Mouse (Mus musculus) kidney, postnatal 25 days (tissue): ENCODE data around the gene Nme8.
A peak's percentile ranks its signal among the peaks of the same experiment; 100 is the strongest.

Experiments
- DNase-seq, 2 experiments: peaks; one replicate each; pipeline ENCODE4 v3.0.0; 2021; ENCODE audit warnings: mixed read lengths in 2 of 2

The Nme8 gene

DNA sequence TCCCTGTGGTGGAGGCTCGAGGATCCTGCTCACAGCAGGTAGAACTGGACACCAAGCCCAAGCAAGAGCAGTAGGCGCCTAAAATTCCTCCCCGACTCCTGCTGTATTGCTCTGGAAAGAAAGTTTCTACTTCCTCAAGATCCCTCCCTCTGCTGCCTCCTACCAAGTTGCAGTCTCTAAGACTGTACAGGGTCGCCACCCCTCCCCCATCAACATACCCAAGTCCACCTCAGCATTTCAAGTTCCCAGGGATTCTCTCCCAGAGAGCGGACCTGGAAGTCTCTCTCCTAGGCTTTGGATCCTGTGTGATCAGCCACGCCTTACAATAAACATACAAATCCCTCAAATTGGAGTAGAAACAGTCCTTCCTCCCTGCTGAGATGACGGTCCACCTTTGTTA lies at the start of gene Nme8:
Gene Nme8, minus strand, starts transcription at position 5 of the 400 bp plus-strand sequence.
- DNase-seq, result no peak

DNA sequence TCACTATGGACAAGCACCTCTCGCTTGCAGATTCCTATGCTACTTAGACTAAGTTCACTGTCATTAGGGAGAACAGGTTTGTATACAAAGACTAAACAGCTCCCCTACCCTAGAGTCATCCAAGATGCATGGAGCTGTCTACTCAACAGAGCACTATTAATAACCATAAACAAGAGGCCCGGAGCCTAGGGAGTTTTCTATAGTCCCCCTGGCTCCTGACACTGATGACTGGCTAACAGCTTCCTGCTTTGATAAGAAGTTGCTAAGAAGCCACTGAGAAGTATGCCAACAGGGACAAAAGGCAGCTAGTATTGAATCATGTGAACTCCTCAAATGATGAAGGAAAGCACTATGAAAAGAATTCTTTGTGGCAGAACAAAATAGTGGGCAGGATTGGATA lies 48.1 kb upstream of the Nme8 start:
- no peak for DNase-seq

DNA sequence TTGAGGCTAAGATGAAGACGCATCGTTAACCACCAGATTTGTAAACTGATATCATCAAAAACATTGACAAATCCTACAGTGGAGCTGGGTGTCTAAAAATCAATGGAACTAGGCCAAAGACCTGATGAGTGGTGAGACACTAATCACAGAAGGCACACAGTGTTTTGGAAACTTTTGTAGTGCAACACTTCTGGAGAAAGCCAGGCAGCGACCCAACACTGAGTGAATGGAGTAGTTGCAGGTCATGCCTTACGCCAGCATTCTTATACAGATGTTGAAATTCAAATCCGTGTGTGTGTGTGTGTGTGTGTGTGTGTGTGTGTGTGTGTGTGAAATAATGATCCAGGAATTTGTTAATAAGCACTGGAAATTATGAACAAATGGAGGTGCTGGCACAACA lies 46.9 kb upstream of the Nme8 start:
- no peak for DNase-seq

DNA sequence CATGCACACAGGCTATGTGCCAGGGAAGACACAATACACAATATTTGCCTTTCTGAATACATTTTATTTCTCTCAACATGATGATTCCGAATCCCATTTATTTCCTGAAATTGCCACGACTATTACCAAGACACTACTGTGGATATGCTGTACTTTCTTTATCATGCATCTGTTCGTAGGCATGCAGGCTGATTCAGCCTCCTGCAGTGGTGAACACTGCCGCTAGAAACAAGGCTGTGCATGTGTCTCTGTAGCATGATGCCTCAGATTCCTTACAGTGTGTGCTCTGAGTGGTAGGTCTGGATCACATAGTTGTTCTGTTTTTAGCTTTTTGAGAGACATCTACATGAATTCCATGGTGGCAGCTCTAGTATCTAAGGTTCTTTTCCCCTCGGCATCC lies 37.0 kb upstream of the Nme8 start:
- DNase-seq, result no peak

DNA sequence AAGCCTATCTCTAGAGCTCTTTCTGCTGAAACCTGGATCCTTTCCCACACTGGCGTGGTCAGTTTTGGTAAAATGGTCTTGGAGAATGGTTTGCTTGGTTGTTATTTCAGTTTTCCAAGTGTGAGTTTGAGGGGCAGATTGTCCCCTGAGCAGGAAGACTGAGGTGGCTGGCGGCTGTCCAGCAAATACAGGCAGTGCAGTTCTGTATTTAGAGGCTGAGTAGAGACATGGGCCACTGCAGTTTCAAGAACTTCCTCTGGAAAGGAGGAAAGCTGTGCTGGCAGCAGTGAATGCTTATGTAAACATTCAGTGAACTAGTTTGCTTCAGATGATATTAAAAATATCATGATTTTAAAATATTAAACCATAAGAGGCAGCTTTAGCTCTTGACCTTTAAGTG lies 33.2 kb upstream of the Nme8 start:
- DNase-seq, result peak in 1 of 2 experiments; percentile 1

DNA sequence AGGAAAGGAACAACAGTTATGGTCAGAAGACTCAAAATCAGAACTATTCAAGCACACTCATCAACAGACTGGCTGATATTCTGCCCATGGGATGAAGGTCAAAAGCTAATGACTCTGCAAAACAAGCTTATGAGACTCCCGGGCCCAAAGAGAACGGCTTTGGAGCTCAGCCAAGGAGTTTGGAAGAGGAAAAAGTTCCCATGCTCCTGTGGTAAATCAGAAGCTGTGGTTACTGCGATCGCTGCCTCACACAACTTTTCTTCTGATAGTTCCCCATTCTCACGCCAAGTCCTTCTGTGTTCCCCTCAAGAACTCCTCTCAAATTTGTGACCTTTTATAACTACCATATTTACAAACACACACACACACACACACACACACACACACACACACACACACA lies 21.4 kb upstream of the Nme8 start:
- peak in 1 of 2 experiments; percentile 25 for DNase-seq

DNA sequence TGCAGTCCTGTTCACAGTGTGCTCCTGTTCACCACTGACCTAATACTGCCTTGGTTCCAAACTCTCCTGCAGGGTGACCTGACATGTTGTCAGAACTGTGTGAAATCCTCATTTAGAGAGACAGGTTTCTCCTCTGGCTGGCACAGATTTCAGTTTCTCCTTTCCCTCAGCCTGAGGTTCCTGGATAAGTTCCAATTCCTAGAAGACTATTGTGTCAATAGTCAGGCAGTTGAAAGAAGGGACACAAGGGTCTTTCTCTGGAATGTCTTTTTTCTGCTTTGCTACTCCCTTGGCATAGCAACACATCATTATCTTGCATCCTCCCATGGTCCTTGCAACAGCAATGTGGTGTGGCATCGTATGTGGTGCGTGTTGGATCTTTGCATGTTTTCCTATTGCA lies 19.6 kb upstream of the Nme8 start:
- DNase-seq, result no peak

DNA sequence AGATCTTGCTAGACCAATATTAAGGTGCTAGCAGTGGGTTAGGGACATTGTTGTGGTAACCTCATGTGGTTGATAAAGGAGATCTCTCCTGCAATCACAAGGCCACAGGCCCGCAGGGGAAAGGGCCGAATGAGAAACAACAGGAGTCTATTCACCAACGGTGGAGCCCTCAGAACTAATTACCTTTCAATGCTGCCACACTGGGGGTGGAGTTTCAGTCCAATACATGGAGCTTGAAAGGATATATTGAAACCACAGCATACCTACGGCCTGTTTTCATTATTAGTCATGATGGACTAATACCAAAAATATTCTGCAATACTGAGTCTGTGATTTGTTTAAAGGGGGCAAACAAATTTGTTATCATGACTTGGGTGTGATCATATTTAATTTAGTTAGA lies 6.2 kb upstream of the Nme8 start:
- no peak for DNase-seq

DNA sequence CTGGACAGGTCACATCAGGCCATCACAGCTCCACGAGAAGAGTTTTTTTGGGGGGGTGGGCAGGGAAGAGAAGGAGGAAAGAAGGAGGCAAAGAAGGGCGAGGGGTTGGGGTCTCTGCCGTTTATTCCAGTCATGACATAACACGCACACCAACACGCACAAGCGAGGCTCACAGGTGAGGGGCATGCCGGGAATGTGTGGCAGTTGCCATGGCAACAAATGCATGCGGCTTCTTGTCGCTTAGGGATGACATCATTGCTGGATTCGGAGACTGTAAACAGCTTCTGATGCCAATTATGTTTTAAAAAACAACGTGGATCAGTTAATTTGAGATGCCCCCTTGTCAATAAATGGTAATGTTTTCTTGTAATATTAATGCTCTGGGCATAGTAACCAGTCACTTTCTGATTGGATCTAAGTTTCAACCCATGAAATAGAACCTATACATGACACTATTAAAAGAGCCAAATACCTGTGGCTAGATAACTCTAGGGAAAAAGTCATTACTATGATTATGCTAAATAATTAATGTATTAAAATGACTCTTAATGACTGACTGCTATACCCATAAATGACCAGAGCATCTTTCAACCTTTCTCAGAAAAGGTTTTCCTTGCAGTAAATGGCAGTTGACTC lies 4.0 kb upstream of the Nme8 start:
- DNase-seq, result no peak

DNA sequence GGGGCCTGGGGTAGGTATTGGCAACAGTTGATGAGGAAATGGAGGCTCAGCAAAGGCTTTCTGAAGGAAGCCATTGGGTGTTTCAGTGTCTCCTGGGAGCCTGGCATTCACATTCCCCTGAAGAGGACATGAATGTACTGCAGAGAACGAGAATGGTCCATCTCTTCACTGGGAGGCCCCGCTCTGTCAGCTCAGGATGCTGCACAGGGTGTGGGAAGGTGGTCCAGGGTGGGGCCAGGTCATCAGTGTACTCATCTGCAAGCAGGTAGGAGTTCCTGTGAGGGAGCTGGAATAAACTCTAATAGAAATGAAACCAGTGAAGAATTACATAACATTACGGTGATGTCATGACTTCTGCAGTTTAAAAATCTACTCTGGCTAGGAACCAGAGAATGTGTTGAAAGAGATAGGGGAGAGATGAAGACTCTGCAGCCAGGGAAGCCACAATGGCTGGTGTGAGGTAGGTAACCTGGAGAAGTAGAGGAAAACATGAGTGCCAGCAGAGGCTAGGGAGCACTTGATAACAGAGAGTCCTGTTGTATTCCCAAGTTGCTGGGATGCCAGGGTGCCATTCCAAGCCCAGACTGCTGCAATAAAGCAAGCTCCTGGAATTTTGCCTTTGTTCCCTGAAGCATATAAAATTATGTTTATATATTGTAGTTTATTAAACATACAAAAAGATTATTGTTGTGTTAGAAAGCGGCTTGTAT lies 3.3 kb upstream of the Nme8 start:
- no peak for DNase-seq

DNA sequence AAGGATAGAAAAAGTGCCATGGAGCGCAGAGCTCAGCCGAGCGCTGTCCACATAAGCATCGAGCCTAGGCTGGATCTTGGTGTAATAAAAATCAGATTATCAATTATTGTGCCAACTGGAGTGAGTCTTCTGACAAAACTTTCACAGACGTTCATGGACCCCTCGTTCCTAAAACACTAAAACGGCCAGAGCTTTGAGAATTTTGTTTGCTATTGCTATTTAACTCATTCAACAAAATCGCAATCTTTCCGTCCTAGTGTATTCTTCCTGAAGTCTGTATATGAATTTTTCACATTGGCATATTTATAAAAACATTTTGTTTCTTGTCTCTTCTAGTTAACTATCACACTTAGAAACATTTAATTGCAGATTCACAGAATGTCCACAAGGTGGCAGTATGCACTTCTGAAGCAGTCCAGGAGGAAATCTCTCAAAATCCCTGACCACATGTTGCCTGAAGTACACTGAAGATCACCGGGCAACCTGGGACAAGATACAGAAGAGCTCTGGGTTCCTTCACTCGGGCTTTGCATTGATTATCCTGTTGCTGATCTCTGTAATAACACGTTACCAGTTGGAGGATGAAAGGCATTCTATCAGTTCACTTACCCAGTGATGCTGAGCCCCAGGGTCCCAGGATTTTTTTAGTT lies 1.1 kb upstream of the Nme8 start:
- DNase-seq, result no peak

DNA sequence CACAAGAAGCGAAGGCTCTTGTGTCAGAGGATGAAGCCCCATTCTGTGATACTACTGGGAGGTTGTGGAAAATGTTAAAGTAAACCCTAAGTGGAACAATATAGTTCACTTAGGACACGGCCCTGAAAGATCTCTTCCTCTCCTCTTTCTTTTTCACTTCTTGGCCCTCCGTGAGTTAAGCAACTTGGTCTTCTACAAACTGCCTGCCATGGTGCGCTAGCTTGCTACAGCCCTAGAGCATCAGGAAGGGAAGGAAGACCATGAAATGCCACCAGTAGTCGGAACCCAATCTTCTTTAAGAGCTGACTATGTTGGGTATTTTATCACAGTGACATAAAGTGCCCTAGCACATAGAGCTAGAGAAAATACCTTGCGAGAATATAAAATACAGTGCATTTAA lies 7.2 kb downstream of the Nme8 start:
- no peak for DNase-seq

DNA sequence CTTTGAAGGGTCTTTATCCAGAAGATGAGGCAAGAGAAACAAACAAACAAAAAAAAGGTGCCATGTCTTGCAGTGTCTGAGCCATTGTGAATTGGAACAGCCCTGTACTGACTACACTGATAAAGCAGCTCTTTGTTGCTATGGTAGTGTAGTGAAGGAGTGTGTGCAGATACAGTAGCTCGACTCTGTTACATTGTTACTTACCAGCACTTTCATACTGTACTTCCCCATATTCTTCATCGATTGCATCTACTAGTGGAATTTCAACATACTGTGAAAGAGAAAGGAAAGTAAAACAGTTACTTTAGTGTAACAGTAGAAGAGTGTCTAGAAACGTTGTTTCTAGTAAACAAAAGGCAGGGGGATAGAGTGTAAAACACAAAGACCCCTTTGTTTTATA lies 7.6 kb downstream of the Nme8 start:
- DNase-seq, result no peak

DNA sequence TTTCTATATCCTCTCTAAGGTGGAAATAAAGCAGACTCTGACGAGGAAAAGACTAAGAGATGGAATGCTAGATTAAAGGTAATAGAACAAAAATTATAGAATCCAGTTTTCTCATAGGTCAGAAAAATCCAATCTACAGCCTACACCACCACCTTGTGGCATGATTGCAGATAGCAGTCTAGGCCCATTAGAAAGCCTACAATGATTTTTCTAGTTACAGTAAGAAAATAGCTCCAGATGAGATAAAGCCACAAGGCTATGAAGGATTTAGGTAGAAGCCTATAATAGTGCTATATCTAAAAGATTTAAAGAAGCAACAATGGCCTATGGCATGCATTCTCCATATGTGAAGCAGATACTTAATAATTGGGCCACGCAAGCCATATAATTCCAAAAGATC lies 13.6 kb downstream of the Nme8 start:
- DNase-seq, result peak in 1 of 2 experiments; percentile 35

DNA sequence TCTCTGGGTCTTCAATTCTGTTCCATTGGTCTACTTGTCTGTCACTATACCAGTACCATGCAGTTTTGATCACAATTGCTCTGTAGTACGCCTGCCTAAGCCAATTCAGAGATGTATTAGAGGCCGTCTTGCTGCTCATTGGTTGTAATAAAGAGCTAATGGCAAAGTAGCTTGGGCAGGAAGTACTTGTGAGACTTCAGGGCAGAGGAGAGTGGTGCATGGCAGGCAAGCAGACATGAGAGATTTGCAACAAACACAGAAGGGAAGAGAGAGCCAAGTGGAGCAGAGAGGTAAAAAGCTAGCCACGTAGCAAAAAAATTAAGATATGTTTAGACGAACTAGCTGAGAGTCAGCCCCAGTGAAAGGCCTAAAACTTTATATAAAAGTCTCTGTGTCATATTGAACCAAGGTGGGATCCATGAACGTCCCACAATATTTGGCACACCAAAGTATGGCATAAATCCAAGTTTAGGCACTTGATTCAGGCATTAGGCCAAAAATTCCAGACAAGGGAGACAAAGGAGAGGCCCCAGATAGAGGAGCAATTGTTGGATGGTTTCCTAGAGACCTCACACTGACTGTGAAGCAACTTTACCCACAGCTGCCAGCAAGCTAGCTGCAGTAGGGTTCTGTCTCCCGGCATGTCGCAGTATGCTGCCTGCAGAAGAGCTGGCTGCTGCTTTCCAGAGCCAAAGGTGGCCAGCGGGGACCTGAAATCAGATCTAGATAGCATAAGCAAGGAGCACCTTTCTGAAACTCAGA lies 14.5 kb downstream of the Nme8 start:
- DNase-seq, result no peak

DNA sequence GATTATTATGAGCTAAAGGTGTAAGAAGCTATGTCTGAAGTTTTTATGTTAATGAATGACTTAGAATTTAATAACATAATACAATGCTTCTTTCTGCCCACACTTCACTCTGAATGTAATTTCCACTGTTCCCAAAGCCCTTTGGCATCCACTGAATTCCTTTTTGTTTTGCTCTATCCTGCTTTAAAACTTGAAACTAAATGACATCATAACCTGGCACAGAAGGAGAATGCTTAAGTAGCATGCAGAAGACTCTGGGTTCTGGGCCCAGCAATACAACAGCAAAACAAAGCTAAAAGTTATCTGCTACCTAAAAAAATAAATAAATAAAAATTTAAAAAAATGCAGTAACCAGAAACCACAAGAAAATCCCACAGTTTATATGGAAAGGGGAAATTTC lies 23.0 kb downstream of the Nme8 start:
- no peak for DNase-seq

DNA sequence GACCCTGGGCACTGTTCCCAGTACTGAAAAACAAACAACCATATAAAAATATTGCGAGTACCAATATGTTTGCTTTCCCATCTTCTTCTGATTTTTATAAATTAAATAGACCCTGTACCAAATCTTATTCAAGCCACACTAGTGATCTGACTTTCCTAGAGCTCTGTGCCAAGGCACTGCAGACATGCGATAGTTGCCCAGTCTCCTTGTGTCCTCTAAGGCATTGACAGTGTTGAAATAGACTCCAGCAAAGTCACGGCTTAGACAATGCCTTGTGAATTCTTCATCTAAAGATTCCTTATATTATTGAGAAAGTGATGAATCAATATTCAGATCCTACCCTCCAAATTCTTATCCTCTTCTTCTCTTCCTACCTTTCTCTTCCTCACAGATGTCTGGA lies 23.6 kb downstream of the Nme8 start:
- DNase-seq, result no peak

DNA sequence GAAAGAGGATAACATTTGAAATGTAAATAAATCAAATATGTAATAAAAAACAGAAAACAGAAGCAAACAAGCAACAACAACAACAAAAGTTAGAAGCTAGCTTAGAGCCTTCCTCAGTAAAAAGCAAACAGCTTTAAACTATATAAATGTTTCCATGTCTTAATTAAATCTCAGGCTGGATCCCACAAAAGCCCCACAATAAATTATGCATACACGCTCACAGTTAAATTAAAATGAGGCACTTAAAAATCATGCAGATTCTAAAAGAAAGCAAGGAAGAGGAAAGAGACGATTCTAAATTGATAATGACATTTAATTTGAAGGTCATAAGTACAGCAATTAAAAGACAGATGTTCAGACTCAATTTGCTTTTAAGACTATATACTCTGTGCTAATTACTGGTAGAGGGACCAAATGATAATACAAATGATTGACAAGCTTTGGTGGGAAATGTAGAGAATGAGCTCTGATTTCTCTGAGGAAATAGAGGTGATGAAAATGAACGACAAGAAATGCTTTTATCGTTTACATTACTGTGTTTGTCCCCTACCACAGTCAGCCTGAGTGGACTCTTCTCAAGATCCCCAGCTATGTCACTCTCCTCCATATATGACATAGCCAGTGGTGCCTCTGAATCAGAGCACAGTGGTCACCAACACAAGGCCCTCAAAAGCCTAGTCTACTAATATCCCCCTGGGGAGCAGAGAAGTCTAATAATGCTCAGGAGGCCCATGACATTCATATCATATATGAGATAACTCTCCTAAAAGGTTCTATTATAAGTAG lies 29.0 kb downstream of the Nme8 start:
- DNase-seq, result no peak

DNA sequence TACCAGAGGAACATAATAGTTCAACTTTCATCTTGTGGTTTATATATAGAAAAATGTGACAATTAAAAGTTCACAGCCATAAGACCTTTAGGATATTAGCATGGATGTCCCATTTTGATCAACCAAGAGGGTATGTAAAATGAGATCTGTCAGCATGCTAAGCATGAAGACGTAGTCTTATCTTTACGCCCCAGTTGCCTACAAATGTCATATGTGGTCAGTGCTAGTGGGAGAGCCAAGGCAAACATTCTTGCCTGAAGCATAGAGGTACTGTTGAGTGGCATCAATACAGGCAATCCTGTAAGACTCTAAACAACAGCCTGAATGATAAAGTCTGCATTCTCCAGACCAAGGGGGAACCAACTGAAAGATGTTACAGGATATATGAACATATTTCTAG lies 45.2 kb downstream of the Nme8 start:
- no peak for DNase-seq

DNA sequence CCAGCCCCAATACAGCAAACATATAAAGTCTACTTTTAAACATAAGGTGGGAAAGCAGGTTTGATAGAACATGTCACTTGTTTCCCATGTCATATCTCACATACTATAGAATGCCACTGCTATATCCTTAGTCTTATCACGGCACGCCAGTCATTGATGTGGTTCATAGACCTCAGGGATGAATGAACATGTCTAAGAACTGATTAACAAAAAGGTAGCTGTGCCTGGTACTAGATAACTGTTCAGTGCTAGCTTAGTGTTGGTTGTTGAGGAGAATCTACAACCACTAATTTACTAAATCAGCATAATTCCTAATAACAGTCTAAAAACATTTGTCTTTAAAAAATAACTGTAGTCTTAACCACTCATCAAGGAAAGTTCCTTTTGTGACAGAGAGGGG lies 47.8 kb downstream of the Nme8 start:
- DNase-seq, result no peak

DNA sequence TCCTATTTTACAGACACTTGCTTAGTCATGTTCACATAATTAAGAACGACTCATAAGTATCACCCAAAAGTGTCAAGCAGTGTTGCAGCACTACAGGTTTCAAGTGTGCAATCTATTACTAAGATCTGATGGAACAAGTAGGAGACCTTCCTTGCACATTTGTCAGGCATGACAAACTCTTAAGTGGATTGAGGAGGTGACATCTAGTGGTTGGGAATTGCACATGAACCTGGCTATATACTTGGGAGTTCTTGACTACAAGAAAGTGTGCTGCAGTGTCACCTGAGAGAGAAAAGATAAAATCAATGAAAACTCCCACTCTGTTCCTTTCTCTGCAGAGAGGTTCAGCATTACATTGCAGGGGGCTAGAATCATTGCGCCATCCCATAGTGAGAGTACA lies 53.4 kb downstream of the Nme8 start:
- no peak for DNase-seq

DNA sequence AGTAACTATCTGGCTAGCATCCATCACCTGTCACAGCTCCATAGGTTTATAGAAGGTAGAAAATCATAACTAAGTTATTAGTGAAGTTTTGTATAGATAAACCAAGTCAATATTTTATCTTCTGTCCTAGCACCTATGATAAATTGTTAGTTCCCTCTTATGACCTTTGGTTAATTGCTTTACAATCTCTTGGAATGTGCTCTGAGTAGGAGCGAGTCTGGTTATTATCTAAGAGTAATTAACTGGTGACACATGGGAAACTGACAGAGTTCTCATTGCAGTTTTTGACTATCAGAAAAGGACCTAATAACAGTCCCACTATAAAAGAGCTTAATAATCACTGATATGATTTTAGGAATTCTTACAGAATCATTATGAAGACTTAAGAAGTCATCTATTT lies 54.1 kb downstream of the Nme8 start:
- DNase-seq, result no peak
